Mouse (Mus musculus) left cerebral cortex, postnatal 25 days (tissue): ENCODE results near the gene Apol8. TPM values are rescaled to one million over a fixed set of nuclear protein-coding genes. Genes with fewer than 3 reads are reported as not detected.

Experiments used
- DNase-seq, 2 experiments: peaks; one replicate each; pipeline ENCODE4 v3.0.0; 2022; ENCODE audit warnings: low spot score in 2 of 2, mixed read lengths in 1 of 2
- intact Hi-C: fragments of 180-260 bp; cut with DNase I; formaldehyde crosslinking; loops from one replicate; pipeline ENCODE4 v1.15.1; 2025
- total RNA-seq, 2 experiments: library from RNA; stranded (reverse); gene quantifications; 2 replicates each; pipeline ENCODE4 v1.2.3; 2021

Gene Apol8
- total RNA-seq, 2 experiments from 2014 or later = 2.2 to 3.3 TPM

DNA sequence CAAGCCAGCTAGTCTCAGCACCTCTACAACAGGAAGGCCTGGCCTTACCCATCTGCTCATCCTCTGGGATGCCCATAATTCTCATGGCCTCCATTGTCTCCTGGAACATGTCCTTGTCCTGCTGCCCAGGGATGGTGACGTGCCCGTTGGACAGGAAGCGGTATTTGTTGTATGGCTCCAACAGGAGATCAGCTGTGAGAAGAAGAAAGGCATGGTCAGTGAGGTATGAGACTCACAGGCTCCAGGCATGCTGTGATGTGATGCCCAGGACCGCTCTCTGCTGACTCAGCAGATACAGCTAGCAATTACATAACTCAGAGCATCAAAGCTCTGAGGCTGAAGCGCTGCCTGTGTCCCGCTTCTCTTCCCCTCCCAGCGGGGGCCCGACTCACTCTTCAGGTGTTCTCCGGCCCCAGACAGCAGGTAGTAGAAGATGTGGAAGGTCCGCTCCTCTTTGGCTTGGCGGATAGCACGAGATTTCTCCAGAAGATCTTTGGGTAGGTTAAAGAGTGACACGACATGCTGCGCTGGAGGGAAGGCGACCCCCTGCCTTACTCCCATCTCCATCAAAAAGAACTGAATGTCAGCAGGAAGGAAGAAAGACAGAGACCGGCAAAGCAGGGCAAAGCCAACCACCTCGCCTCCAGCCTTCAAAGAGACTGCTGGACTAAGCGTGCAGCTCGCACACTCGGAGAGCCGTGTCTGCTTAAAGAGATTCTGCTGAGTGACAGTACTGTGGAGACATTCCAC lies 34.0 kb upstream of the Apol8 start:
- intact Hi-C loops = no loop called here

DNA sequence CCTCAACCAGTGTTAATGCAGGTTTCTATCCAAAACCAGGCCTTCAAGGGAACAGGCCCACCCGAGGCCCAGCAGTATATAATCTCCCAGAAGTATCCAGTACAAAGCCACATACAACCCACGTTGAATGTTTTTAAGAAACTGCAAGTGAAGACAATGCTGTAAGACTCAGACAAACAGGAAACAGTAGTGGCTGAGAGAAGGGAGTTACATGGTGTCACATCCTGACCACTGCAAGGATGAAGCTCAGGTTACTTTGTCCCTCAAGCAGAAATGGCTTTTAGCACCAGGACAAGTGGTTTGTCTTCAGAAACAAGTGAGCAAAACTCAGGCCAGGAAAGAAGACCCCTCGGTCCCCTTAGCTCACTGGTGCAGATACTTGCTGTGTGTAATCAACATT lies 32.4 kb upstream of the Apol8 start:
- DNase-seq = no peak
- intact Hi-C loops = no loop called here

More for the DNA sequence above, 34.0 kb upstream of the Apol8 start:
- no peak for DNase-seq

DNA sequence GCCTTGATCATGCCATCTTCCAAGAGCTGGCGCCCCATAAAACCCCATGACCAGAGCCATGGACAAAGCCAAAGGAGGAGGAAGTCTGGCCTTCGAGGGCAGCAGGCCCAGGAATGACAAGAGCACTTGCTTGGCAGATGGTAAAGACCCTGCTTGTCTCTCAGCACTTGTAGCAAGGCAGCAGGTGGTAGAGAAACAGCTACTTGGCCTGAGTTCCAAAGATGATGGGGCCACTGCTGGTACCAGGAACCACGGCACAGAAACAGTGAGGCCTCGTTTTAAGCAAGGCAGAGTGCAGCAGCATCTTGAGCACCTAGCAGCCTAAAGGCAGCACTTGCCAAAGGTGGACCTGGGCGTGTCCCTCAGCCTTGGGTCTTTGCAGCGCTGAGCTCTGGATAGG lies 31.6 kb upstream of the Apol8 start:
- intact Hi-C loops = no loop called here
- DNase-seq = no peak

GRCm38 (mm10) chr15:77785807-77786206 lies 29.0 kb upstream of the Apol8 start:
- no peak for DNase-seq
- intact Hi-C loops = no loop called here

DNA sequence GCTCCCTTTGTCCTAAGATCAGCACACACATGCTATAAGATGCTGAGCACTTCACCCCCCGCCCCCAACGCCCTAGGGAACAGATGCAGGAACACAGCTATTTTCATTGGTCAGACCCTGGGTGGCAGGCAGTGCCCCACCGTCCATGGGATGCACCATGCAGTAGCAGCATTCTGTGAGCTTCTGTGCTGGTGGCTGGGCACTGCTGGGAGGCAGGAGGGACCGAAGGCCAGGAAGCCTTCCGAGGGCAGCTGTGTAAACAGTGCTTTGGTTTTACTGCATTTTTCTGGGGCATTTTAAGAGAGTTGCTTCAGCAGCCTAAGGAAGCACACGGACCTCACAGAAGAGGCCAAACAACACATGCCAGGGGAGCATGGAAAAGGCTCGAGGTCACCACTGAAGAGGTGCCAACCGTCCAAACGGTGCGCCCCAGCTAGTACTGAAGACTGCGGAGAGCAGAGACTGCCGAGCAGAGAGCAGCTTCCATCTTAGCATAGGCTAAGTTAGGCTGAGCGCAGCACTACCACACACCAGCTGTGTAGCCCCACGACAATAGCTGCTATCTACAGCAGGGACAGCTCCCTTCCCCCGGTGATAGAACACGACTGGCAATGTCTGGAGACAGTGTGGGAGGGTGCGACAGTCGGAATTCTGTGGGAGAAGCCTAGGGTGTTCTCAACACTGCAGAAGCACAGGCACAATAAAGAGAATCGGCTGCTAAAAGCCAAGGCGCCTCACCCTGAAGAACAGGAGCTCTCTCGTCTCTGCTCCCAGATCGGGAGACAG lies 27.4 kb upstream of the Apol8 start:
- peak; percentile 77 to 96 for DNase-seq
- intact Hi-C loops = loop anchor here (5.0 kb wide), 1 partner anchor 58 kb away; the partner anchor contains the start of gene Myh9

GRCm38 (mm10) chr15:77782449-77783014 lies 25.7 kb upstream of the Apol8 start:
- no peak for DNase-seq

DNA sequence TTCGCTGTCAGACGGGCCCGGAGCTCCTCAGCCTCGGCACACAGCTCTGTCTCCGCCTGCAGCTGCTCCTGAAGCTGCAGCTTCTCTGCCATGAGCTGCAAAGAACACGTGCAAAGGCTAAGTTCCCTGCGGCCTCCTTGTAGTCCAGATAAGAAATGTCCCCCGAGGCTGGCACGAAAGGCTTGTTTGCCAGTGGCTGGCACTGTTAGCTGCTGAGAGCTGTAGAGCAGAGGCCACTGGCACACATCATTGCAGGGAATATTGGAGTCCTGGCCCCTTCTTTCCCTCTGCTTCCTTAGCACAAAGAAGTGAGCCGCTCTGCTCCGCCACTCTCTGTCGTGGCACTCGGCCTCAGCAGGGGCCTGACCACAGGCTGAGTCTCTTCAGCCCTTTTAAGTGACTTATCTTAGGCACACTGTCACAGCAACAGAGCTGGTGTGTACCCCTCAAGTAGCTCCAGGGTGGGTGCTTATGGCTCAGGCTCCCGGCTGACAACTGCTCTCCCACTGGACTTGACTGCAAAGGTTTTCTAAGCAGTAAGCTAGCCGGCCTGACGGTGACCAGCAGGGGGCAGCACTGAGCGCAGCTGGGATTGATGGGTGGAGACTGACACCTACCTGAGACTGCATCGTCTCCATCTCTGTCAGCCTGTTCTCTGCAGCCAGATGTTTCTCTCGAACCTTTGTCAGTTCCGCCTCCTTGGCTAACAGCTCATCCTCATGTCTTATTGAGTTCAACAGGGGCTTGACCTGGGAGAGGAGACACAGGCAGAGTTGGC lies 18.6 kb upstream of the Apol8 start:
- peak; percentile 64 to 73 for DNase-seq
- intact Hi-C loops = loop anchor here (1.0 kb wide), 1 partner anchor 142 kb away; no protein-coding TSS in a partner anchor

More at GRCm38 (mm10) chr15:77782449-77783014, 25.7 kb upstream of the Apol8 start:
- intact Hi-C loops = loop anchor here (5.0 kb wide), 1 partner anchor 60 kb away; the partner anchor contains the start of gene Myh9

- intact Hi-C loops = no loop called here
- DNase-seq = no peak
Measured at GRCm38 (mm10) chr15:77774303-77774702, 17.5 kb upstream of the Apol8 start.

DNA sequence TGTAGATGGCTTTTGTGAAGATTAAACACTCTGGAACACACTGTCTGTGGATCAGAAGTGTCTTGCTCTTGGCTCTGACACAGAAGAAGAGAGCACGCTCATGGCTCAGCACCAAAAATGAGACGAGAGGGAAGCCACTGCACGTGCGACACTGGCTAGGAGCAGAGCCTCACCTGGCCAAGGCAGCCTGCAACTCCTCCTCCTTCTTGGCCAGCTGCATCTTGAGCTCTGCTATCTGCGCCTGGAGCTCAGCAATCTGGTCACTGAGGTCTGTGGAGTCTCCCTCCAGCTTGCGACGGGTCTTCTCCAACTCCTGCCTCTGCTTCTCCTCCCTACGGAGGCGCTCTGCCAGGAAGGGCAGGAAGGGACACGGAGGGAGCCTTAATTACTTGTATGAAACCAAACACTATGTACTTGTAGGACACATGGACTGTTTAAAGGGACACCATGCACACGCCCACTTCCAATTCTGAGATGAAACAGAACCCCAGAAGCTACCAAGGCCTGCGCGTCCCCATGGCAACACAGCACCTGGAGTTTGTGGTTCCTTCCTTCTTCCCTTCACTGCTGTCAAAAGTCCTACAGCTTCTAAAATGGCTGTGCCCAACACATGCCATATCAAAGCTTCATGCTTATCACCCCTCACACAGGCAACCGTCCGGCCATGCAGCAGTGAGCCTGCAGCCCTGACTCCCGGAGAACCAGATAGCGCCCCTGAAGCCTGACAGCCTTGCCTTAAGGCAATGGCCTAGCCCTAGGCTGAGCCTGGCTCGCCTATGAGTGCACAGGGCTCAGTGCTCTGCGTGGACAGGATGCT lies 16.5 kb upstream of the Apol8 start:
- intact Hi-C loops = no loop called here
- no peak for DNase-seq

GRCm38 (mm10) chr15:77770942-77771341 lies 14.1 kb upstream of the Apol8 start:
- DNase-seq = no peak

GRCm38 (mm10) chr15:77770341-77770740 lies 13.5 kb upstream of the Apol8 start:
- DNase-seq = peak in 1 of 2 experiments; percentile 37
- intact Hi-C loops = no loop called here

More at GRCm38 (mm10) chr15:77770942-77771341, 14.1 kb upstream of the Apol8 start:
- intact Hi-C loops = no loop called here

DNA sequence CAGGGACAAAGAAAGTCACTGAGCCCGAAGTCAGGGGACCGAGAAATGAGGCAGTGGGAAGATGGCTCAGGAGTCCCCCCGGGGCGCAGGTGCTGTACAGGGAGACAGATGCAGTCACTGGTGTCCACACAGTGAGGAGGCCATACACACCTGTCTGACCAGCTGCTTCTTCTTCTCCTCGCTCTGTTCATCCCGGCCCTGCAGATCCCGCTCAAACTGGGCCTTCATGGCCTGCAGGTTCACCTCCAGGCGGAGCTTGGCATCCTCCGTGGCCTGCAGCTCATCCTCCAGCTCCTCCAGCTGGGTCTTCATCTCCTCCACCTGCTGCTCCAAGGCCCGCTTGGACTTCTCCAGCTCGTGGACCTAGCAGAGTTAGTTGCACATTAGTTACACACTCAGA lies 10.2 kb upstream of the Apol8 start:
- intact Hi-C loops = no loop called here

DNA sequence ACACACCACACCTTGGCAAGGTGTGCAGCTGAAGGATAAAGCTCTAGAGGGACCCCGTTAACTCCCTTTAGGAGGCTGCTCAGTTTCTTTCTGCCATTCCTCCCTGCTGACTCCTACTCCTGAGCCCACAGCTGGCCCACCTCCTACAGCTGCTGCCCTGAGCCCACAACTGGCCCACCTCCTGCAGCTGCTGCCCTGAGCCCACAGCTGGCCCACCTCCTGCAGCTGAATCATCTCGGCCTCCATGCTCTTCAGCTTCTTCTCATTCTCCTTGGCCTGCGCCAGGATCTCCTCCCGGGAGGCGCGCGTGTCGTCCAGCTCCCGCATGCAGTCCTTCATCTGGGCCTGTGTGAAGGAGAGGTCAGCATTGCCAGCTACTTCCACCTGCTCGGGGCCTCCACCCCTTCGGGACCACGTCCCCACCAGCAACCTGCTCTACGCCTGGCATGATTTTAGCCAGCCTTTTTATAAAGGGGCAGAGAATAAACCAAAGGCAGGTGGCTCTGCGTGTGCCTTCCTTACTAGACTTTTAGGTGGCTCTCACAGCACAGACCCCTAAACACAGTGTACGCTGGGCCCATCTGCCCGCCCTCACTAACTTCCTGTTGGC lies 8.8 kb upstream of the Apol8 start:
- intact Hi-C loops = no loop called here
- no peak for DNase-seq

More for the DNA sequence above, 10.2 kb upstream of the Apol8 start:
- no peak for DNase-seq

GRCm38 (mm10) chr15:77764391-77765006 lies 7.7 kb upstream of the Apol8 start:
- DNase-seq = no peak
- intact Hi-C loops = loop anchor here (5.0 kb wide), 1 partner anchor 153 kb away; no protein-coding TSS in a partner anchor

- intact Hi-C loops = loop anchor here (5.0 kb wide), 1 partner anchor 154 kb away; no protein-coding TSS in a partner anchor
- no peak for DNase-seq
Measured at GRCm38 (mm10) chr15:77763702-77764101, 6.9 kb upstream of the Apol8 start.

- no peak for DNase-seq
- intact Hi-C loops = loop anchor here (5.0 kb wide), 1 partner anchor 154 kb away; no protein-coding TSS in a partner anchor
Measured at GRCm38 (mm10) chr15:77763050-77763449, 6.2 kb upstream of the Apol8 start.

DNA sequence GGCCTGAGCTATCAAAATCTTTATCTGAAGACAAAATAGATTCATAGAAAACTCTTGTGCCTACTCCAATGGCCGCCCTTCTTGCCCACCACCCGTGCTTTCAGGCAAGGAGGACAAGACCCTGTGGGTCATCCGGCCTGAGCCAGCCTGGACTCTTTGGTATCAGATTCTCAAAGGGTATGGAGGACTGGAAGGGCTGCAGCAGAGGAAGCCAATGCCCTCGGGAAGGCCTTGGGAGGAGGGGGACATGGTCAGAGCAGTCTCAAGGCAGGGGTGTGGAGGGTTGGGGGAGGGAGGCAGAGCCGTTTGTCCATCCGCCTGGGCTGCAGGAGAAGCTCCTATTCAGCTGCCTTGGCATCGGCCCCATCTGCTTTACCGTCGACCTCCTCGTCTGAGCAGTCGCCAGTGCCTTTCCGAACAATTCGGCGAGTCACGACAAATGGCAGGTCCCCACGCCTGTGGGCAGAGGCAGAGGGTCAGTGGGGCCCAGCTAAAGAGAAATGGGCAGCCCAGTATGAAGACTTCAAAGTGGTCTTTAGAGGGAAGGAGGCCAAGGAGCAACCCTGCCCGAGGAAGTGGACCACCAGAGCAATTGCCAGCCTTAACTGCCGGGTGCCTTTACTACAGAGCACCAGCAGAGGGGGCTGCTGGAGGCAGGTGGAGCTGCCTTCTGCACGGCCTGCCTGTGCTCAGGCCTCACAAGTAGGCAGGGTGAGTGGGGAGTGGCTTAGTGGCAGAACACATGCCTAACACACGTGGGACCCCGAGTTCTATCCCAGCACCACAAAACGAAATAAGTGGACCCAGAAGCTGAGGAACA lies 5.0 kb upstream of the Apol8 start:
- intact Hi-C loops = loop anchor here (5.0 kb wide), 1 partner anchor 156 kb away; no protein-coding TSS in a partner anchor
- no peak for DNase-seq
